Mouse (Mus musculus): ENCODE measurements around the gene Mettl7b.
A peak's percentile ranks its signal among the peaks of the same experiment; 100 is the strongest.

The Mettl7b gene

DNA sequence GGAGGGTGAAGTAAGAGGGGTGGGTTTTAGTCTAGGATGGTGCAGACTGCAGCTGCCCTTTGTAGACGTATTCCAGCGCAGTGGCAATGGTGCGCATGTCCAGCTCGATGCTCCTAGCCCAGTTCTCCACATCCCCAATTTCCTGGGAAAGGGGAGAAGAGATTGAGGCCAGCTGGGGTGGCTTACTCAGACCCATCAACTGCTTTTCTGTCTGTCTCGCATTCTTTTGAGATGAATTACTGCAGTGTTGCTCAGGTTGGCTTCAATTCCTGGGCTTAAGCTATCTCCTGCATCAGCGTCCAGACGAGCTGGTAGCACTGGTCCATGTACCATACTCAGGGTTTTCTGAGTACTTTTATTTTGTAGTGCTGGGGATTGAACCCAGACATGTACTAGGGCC is 40.8 kb downstream of the Mettl7b start:
- no peak for DNase-seq (ENCODE audit: low read depth, low spot score)

DNA sequence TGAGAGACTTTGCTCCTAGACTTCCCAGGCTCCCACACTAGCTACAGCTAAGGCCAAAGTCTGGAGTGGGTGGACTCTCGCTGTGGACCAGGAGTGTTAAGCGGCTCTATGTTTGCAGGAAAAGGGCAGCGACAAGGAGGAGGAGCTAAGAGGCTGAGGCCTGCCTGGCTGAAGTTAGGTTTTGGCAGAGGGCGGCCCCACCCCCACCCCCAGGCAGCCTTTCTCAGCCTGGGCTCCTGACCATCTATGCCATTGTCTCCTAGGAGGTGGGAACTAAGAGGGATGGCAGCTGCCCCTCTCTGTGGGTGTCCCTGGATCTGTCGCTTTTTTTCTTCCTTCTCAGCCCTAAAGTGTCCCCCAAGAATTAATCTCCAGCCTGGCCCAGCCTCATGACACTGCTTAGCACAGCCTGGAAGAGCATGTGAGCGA is 41.6 kb downstream of the Mettl7b start:
- no peak for DNase-seq (ENCODE audit: low read depth, low spot score)

DNA sequence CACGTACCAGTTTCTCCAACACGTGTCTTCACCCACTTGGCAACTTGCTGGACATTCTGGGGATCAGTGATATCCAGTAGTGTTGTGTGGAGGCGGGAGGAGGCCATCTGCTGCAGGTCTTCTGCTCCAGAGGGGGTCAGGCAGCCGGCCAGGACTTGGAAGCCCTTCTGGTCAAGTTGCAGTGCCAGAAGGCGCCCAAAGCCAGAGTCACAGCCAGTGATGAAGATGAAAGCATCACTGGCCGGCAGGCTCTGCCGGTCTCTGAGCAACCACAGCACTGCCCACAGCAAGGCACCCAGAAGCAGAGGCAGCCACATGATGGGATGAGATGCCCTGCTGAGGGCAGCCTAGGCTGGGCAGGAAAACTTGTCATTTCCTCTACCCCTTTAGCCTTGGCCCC is 42.5 kb downstream of the Mettl7b start:
- DNase-seq (ENCODE audit: low read depth, low spot score) = no peak

DNA sequence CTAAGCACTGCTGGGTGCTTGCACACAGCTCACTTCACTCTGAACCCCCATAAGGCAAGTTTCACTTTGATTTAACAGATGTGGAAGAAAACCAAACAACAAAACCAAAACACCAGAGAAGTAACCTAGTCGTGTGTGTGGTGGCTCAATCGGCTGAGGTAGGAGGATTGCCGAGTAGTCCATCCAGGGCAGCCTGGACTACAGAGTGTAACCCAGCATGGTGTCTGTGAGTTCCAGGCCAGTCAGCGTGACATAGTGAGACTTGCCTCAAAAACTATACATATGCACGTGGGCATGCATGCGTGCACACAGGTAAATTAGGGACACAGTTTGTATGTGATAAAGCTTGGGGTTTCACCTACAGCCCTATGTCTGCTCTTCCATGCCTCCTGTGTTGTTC is 43.4 kb downstream of the Mettl7b start:
- no peak for DNase-seq (ENCODE audit: low read depth, low spot score)

DNA sequence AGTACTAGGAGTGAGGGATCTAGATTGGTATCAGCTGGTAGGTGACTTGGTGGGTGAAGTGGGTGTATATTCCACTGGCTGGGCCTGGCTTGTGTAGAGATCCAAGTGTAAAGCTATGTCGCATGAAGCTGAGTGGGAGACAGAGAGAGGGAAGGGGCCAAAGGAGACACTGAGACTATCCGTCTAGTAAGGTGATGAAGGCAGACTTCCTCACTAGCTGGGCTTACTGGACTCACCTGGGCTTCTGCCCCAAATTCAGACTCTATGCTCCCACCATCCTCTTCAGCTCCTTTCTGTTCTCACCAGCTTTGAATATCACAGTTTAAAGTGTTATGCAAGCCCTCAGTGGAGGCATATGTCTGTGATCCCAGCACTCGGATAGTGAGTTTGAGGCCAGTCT is 44.1 kb downstream of the Mettl7b start:
- DNase-seq (ENCODE audit: low read depth, low spot score) = no peak

DNA sequence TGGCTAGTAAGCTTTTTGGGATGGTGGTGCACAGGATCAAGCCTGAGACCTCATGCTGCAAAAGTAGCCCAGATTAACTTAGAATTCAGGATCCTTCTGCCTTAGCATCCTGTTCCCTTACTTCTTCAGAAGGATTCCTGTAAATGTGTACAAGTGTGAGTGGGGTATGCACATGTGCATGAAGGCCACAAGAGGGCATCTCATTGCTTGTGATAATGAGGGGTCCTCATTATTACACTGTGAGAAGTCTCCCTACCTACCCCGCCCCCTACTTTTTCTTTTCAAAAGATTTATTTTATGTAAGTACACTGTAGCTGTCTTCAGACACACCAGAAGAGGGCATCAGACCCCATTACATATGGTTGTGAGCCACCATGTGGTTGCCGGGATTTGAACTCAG is 45.2 kb downstream of the Mettl7b start:
- DNase-seq (ENCODE audit: low read depth, low spot score) = no peak

DNA sequence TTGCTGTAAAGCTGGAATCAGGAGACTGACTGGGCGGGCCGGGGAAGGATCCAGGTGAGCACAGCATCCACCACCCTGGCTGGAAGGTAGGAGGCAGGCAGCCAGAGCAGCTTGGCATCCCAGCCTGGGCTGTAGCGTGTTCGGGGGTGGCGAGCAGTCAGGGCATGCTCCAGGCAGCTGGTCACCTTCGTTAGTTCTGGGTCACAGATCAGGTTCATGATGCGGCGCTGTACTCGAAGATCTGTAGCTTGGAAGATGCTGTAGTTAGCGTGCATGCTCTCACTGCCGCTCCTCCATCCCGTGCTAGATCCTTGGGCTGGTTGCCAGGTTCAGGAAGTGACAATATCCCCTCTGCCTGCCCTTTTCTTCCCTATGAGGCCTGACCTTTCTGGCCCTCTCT is 47.1 kb downstream of the Mettl7b start:
- DNase-seq (ENCODE audit: low read depth, low spot score) = no peak

DNA sequence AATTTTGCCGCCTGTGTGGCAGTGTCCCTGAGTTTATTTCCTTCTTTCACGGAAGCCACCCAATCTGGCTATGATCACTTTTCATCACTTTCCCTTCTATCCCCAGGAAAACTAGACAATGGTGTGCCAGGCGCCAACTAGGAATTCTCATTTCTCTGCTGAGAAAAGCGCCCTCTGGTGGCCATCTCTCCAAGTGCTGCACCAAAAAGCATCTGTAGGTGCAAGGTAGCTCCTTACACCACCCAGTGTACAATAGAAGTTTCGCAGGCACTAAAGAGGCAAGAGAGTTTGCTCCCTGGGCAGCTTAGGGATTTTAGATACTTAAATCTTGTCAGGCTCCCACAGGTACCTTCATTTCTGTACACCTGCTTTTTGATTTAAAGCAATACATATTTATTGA is 47.6 kb downstream of the Mettl7b start:
- DNase-seq (ENCODE audit: low read depth, low spot score) = peak; percentile 94

DNA sequence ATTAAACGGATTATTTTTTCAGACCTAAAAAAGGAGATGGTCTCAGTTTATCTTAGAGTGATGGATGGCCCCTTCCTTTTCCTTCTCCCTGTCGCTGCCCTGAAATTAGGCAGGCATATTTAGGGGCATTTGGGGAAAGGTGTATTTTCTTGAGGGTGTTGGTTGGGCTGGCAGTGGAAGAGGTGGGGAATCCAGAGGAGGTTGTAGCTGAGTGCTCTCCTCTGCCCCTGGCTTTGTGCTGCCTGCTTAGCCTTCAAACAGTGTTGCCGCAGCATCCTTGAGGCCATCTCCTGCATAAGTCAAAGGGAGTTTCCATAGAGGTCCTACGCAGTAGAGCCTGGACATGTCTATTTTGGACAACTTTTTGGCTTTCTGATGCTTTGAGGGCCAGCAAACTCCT is 48.0 kb downstream of the Mettl7b start:
- no peak for DNase-seq (ENCODE audit: low read depth, low spot score)

DNA sequence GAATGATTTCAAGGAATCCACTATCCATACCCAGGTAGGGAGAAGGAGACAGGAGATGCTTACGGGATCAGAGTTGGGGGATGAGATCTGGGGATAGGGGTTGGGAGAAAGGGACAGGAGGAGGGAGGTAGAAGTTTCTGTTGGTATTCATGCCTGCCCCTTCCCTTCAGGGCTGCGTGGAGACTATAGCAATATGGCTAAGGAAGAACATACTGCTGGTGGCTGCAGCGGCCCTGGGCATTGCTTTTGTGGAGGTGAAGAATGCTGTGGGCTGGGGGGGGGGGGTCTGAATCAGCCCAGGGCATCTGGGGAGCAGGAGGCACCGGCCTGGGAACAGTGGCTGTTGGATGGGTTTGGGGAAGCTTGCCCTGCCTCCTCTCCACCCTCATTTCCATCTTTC is 48.5 kb downstream of the Mettl7b start:
- DNase-seq (ENCODE audit: low read depth, low spot score) = no peak

DNA sequence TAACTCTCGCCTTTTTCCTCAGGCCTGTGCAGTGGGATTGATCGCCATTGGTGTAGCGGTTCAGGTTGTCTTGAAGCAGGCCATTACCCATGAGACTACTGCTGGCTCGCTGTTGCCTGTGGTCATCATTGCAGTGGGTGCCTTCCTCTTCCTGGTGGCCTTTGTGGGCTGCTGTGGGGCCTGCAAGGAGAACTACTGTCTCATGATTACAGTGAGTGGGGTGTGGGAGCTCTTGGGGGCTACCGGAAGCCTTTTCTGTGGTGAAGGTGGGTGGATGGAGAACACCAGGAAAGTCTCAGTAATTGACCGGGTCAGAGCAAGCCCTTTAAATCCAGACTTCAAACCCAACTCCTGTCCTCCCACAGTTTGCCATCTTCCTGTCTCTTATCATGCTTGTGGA is 49.4 kb downstream of the Mettl7b start:
- no peak for DNase-seq (ENCODE audit: low read depth, low spot score)

DNA sequence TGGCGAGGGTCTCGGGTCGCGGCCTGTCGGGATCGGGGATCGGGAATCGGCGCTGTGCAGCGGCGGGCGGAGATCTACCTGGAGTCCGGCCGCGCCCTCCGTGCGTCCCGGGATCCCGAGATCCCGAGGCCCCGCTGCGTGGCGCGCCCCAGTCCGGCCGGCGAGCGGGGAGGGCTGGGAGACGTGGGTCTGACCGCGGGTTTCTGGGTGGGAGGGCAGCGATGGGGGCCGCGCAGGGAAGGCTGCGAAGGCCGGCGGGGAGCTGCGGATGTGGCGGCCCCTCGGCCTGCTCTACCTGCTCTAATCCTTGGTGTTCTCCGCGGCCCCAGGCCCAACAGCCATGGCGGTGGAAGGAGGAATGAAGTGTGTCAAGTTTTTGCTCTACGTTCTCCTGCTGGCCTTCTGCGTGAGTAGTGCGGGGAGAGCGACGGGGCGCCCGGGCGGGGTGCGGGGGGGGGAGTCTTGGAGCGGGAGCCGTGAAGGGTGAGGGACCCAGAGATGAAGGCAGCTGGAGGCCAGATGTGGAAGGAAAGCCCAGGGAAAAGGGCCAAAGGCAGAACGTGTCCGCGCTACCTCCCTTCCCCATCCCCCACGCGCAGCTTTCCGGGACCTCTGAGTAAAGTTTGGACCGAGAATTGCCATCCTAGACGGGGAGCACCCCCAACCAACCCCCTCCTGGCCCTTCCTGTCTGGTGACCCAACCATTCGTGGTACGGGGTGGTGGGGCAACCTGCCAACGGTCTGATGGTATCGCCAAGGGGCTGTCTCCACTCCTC is 50.5 kb downstream of the Mettl7b start:
- peak; percentile 63 for DNase-seq (ENCODE audit: low read depth, low spot score)

DNA sequence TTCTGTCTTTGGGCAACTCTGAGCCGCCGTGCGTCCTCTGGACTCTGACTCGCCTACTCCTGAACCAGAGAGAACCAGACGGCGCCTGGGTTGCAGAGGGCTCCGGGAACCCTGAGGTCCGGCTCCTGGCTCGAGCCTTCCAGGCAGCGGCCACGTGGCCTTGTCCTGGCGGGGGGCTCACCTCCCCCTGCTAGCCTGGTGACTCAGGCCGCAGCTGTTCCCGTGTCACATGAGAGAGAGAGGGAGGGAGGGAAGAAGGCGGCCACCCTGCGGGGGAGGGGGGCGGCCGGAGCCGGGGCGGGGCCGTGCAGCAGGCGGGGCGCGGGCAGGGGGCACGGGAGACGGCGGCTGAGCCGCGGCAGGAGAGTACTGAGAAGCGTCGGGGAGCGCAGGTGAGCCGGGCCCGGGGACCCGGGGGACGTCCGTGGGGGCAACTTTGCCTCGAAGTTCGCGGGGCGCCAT is 51.2 kb downstream of the Mettl7b start:
- DNase-seq (ENCODE audit: low read depth, low spot score) = peak; percentile 90

DNA sequence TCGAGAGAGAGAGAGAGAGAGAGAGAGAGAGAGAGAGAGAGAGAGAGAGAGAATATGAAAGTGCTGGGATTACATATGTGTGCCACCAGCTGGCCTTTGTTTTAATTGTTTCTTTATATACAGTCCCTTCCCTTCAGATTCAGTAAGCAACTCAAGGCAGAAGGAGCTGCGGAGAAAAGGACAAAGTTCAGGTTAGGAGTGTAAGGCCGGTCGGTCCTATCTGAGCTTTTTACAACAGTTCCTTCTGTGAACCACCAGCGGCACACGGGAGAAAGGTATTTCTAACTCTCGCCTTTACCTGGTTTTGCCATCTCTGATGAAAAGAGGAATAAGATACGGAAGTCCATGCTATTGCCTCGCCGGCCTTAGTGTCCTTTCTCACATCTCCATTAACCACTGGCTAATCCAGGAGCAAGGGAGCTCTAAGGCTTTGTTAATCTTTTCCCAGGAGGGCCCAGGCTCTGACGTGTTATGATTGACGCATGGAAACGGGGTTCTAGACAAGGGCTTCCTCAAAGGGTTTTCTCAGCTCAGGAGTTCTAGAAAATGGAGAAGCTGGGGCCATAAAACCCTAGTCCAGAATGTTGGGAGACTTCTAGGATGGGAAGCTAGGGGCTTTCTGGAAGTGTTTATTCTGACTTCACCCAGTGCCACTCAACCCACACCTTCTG is 51.9 kb downstream of the Mettl7b start:
- DNase-seq (ENCODE audit: low read depth, low spot score) = no peak

Measured in mesoderm, embryonic 11.5 days (tissue).